8 mouse cellular contexts compared by ENCODE assay signal in genomic region chr2:172346933-172347611, GRCm38 (mm10). TPM values are rescaled to one million over a fixed set of nuclear protein-coding genes. Genes with fewer than 3 reads are reported as not detected.
DNase-seq lines count a peak whose midpoint lies in the region; ATAC-seq lines count a peak whose summit lies in the region.

No protein-coding gene starts in this region.

- peaks cover 49% of the 10 kb centered on the region for H3K4me1 ChIP-seq in heart, embryonic 13.5 days
- H3K4me1 ChIP-seq in hindbrain, embryonic 14.5 days (replicated peaks; ENCODE audit: control insufficient read depth, insufficient read depth, low read length): peaks cover 20% of the 10 kb centered on the region
- H3K4me1 ChIP-seq in midbrain, embryonic 15.5 days: peaks cover 20% of the 10 kb centered on the region

- H3K9ac ChIP-seq in heart, embryonic 13.5 days: peak overlapping the region; percentile 87
- H3K9ac ChIP-seq in hindbrain, embryonic 14.5 days: peak overlapping the region; percentile 72; the same call in 1 of the 2 replicates
- H3K9ac ChIP-seq in midbrain, embryonic 15.5 days: no peak overlapping the region

- H3K4me2 ChIP-seq in heart, embryonic 13.5 days: peak overlapping the region; percentile 91
- H3K4me2 ChIP-seq in hindbrain, embryonic 14.5 days (replicated peaks): peak overlapping the region; percentile 100
- peak overlapping the region; percentile 97 for H3K4me2 ChIP-seq in midbrain, embryonic 15.5 days

- peak overlapping the region; percentile 77 for H3K4me3 ChIP-seq in heart, embryonic 13.5 days
- peak overlapping the region; percentile 78 for H3K4me3 ChIP-seq in hindbrain, embryonic 14.5 days (replicated peaks; ENCODE audit: low read length)
- H3K4me3 ChIP-seq in midbrain, embryonic 15.5 days: peak overlapping the region; percentile 58

- WGBS in heart, embryonic 13.5 days: 48% methylated on average over 8 of the region's 8 CpGs
- 57% methylated on average over 8 of the region's 8 CpGs for WGBS in hindbrain, embryonic 14.5 days
- WGBS in midbrain, embryonic 15.5 days: 69% methylated on average over 8 of the region's 8 CpGs

- peaks cover 11% of the 10 kb centered on the region for H3K9me3 ChIP-seq in heart, embryonic 13.5 days
- H3K9me3 ChIP-seq in hindbrain, embryonic 14.5 days (ENCODE audit: control insufficient read depth, low read length): no peaks in the 10 kb centered on the region
- H3K9me3 ChIP-seq in midbrain, embryonic 15.5 days: no peaks in the 10 kb centered on the region

- H3K36me3 ChIP-seq in heart, embryonic 13.5 days: no peaks in the 10 kb centered on the region
- no peaks in the 10 kb centered on the region for H3K36me3 ChIP-seq in hindbrain, embryonic 14.5 days (replicated peaks; ENCODE audit: control insufficient read depth, insufficient read depth)
- no peaks in the 10 kb centered on the region for H3K36me3 ChIP-seq in midbrain, embryonic 15.5 days (replicated peaks)

- no peak for DNase-seq in heart, postnatal 4 days
- peak; percentile 58 for DNase-seq in c-Kit-positive CD71-positive TER-119-negative erythroid progenitor cells, embryonic 14.5 days (ENCODE audit: low read depth)
- DNase-seq in hindbrain, embryonic 14.5 days (ENCODE audit: low spot score): no peak
- no peak for DNase-seq in urinary bladder, postnatal 10 days (ENCODE audit: low spot score)
- no peak for DNase-seq in thymus, adult 18-20 months
- no peak for DNase-seq in frontal cortex, postnatal 36 days (ENCODE audit: low spot score in 2 of 2)

- 0 out of 2 replicates have a peak, but pooled peaks have one; percentile 5 for ATAC-seq in heart, embryonic 13.5 days (ENCODE audit: extremely low read depth, insufficient number of reproducible peaks, low FRiP score, low TSS enrichment)
- no peak for ATAC-seq in hindbrain, embryonic 14.5 days (ENCODE audit: low FRiP score)
- ATAC-seq in midbrain, embryonic 15.5 days (replicated peaks): no peak

- H3K27me3 ChIP-seq in heart, embryonic 13.5 days (replicated peaks): no peaks in the 10 kb centered on the region
- H3K27me3 ChIP-seq in hindbrain, embryonic 14.5 days (ENCODE audit: control insufficient read depth, insufficient read depth, low read length): no peaks in the 10 kb centered on the region
- no peaks in the 10 kb centered on the region for H3K27me3 ChIP-seq in midbrain, embryonic 15.5 days (replicated peaks)

- peak overlapping the region; percentile 69 for H3K27ac ChIP-seq in heart, embryonic 13.5 days (replicated peaks)
- no peak overlapping the region for H3K27ac ChIP-seq in hindbrain, embryonic 14.5 days
- H3K27ac ChIP-seq in midbrain, embryonic 15.5 days: no peak overlapping the region

RNA-seq across cellular contexts. Expression of gene Fam210b, which starts 1.7 kb away (rescaled TPM):
- polyA plus RNA-seq in heart, embryonic 13.5 days (2015; fragmentation: Nextera tagmentation; extraction: Ambion mirVana): 17.4 and 19.2 TPM in 2 replicates
- 1 to 10 TPM; 7.3 to 8.1 TPM for total RNA-seq in heart, postnatal 4 days (2021)
- 17.9 and 18.5 TPM in 2 replicates for polyA plus RNA-seq in hindbrain, embryonic 14.5 days (2014; fragmentation: Nextera tagmentation; extraction: Ambion mirVana)
- polyA plus RNA-seq in midbrain, embryonic 15.5 days (2015; fragmentation: Nextera tagmentation; extraction: Ambion mirVana): 19.9 and 22.4 TPM in 2 replicates

RNA-seq across cellular contexts. Expression of gene Aurka, which starts 23.3 kb away (rescaled TPM):
- polyA plus RNA-seq in heart, embryonic 13.5 days (2015; fragmentation: Nextera tagmentation; extraction: Ambion mirVana): 86.6 and 98.3 TPM in 2 replicates
- 10 to 100 TPM; 38.5 to 44.6 TPM for total RNA-seq in heart, postnatal 4 days (2021)
- 18.8 and 19.9 TPM in 2 replicates for polyA plus RNA-seq in hindbrain, embryonic 14.5 days (2014; fragmentation: Nextera tagmentation; extraction: Ambion mirVana)
- polyA plus RNA-seq in midbrain, embryonic 15.5 days (2015; fragmentation: Nextera tagmentation; extraction: Ambion mirVana): 15.4 TPM in 2 replicates

RNA-seq across cellular contexts. Expression of gene Cstf1, which starts 23.4 kb away (rescaled TPM):
- 27.5 and 28.0 TPM in 2 replicates for polyA plus RNA-seq in heart, embryonic 13.5 days (2015; fragmentation: Nextera tagmentation; extraction: Ambion mirVana)
- 10 to 100 TPM; 29.8 to 31.4 TPM for total RNA-seq in heart, postnatal 4 days (2021)
- 26.6 and 29.8 TPM in 2 replicates for polyA plus RNA-seq in hindbrain, embryonic 14.5 days (2014; fragmentation: Nextera tagmentation; extraction: Ambion mirVana)
- polyA plus RNA-seq in midbrain, embryonic 15.5 days (2015; fragmentation: Nextera tagmentation; extraction: Ambion mirVana): 25.1 and 30.4 TPM in 2 replicates

RNA-seq across cellular contexts. Expression of gene Cass4, which starts 46.5 kb away (rescaled TPM):
- polyA plus RNA-seq in heart, embryonic 13.5 days (2015; fragmentation: Nextera tagmentation; extraction: Ambion mirVana): 0.20 and 0.45 TPM in 2 replicates
- total RNA-seq in heart, postnatal 4 days (2021): under 1 TPM; 0.27 to 0.29 TPM
- polyA plus RNA-seq in hindbrain, embryonic 14.5 days (2014; fragmentation: Nextera tagmentation; extraction: Ambion mirVana): 0.05 and 0.27 TPM in 2 replicates
- 0.12 and 0.27 TPM in 2 replicates for polyA plus RNA-seq in midbrain, embryonic 15.5 days (2015; fragmentation: Nextera tagmentation; extraction: Ambion mirVana)
